Mouse (Mus musculus) brain, adult 2 months (tissue): ENCODE data around the gene Themis3.
"Not testable (repeated sequence)": the region's sequence is repeated elsewhere in the genome, so short reads cannot be mapped to it uniquely, and the experiment has no call there.

ENCODE experiments used
- DNase-seq: peaks from one replicate; pipeline ENCODE4 v3.0.0; 2011; ENCODE audit warnings: low read depth, low spot score

Themis3 gene

DNA sequence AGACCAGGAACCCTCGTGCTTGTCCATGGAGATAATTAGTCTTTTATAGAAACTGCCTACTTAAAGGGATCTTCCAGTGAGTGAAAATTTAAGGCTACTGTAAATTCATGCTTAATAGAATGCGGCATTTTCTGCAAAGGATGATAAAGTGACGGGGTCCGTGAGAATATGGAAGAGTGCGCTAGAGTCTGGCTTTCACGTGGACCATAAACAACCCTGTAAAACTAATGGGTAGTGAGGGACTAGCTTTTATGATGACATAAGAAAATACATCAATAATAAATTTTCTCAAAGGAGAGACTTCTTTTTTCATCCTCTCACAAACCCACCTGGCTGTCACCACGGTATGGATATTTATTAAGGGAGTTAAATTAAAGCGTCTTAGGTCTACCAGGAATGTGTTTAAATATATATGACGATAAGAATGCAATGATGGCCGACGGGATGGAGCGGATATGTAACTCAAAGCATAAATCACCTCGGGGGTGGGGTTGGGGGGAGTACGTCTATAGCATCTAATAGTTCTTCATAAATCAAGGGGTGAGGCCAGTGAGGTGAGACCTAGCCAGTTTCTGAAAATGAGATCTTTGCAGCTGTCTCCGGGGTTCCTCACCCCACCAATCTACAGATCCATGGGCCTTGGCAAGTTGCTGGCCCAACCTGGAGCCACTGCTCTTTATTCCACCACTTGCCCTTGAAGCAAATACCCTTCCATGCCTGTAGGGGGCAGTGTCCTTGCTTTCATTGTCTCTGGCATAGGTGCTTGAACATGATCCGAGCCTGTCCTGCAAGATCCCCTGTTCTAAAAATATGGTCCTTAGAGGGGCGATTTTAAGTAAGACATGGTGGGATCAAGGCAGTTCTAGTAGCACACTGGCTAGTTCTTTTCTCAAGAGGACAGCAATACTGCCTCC, 35.8 kb downstream of the Themis3 start:
- no peak for DNase-seq

- no peak for DNase-seq
These were observed 41.7 kb downstream of the Themis3 start for GRCm38 (mm10) chr17:66552690-66553089.

- no peak for DNase-seq
These were observed 43.9 kb downstream of the Themis3 start for GRCm38 (mm10) chr17:66550486-66550885.

DNA sequence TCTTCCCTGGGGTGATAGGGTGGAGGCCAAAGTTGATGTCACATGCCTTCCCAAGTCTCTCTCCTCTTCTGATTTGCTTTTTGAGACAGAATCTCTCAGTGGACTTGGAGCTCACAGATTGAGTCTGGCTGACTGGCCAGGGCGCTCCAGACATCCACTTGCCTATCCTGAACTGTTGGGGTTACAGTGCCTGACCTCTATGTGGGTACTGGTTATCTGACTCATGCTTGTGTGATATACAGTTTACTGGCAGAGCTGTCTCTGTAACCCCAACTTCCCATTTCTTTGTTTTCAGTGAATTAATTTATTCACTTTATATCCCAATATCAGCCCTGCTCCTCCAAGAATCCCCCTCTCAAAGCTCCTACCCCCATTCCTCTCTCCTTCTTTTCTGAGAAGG, 62.1 kb downstream of the Themis3 start:
- DNase-seq: no peak

DNA sequence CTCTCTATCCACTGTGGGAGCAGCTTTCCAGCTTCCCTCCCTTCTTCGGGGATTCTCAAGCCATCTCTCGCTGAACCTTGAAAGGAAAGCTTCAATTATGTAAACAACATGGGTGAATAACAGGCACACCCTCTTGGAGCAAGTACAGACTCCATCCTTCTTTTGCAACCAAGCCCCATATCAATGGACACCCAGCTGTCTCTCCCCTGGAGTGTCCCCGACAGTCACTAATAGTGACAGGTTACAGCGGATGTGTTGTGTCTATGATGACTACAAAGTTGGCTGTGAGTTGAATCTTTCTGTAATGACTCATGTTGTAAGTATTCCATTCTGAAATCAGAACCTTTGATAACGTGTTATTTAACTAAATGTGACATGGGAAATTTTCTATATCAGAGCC, 71.0 kb downstream of the Themis3 start:
- DNase-seq: no peak

DNA sequence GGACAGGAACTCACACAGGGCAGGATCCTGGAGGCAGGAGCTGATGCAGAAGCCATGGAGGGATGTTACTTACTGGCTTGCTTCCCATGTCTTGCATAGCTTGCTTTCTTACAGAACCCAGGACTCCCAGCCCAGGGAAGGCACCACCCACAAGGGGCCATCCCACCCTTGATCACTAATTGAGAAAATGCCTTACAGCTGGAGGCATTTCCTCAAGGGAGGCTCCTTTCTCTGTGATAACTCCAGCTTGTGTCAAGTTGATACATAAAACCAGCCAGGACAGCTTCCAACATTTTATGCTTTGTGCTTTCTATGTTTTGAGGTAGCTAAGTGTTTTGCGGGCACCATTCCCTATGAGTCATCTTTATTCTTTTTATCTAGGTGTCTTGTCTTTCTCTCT, 71.8 kb downstream of the Themis3 start:
- not testable (repeated sequence) for DNase-seq

DNA sequence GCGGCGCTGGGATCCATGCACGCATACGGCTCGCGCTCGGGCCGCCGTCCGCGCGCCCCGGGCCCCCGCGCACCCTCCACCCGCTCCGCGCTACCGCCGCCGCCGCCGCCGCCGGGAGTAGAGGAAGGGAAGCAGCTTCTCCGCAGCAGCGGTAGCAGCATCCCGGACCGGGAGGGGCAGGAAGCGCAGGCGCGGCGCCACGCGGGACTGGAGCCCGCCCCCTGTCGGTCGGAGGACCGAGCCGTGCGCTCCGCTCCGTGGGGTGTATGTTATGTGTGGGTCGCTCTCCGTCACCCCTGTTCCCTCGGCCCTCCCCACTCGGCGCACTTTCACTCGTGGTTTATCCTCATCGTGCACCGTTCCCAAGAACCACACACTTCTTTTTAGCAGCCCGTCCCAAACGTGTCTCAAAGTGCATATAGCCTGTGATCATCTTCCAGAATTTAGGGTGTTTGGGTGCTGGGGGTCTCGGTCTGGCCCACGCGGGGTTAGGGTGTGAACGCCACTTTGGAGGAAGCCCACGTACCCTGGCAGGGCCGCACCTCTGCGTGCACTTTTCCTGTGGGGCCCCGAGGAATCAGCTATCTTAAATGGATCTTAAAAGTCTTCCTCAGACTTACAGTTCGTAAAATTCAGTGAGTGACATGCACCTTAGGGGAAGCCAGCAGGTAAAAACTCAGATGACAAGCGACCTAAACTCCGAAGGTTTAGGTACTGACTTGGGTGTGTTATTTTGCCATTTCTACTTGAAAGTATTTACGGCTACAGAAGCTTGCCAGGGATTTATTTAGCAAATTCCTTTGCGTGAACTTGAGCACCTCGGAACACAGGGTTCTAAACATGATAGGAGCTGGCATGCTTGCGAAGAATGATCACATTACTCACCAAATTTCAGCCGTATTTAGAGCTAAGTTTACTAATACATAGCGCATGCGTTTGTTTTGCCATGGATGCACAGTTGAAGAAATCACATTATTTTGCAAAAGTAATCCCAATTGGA, 74.6 kb downstream of the Themis3 start, which contains the start of gene Rab12:
Gene Rab12, minus strand, starts transcription at position 176 of the 1,000 bp plus-strand sequence.
- peak; percentile 95 for DNase-seq

DNA sequence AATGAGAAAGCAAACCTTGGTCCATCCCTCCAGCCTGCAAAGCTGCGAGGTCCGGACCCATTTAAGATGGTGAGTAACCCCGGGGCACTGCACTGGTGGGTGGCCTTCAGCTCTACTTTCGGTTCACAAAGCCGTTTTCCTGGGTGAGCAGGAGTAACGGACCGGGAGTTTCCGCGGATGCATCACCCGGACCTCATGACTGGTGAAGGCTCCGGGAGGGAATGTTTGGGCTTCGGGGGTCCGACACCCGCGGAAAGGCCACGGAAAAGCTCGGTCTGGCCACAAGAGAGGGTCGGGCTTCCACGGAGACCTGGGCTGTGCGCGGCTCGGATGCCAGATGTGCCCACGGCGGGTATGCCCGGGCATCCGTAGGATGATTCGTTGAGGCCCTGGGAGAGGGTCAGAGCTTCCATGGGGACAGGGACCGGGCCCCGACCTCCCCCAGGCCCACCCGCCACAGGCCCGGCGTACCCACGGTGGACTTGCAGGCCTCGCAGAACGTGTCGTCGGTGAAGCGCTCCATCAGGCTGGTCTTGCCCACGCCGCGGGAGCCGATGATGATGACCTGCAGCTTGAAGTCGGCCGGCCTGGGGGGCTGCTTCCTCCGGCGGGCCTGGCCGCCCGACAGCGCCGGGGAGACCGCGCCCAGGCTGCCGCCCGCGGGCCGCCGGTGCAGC, 75.4 kb downstream of the Themis3 start:
- DNase-seq: peak; percentile 41

- DNase-seq: peak; percentile 33
These were observed 77.5 kb downstream of the Themis3 start for GRCm38 (mm10) chr17:66516953-66517352.

DNA sequence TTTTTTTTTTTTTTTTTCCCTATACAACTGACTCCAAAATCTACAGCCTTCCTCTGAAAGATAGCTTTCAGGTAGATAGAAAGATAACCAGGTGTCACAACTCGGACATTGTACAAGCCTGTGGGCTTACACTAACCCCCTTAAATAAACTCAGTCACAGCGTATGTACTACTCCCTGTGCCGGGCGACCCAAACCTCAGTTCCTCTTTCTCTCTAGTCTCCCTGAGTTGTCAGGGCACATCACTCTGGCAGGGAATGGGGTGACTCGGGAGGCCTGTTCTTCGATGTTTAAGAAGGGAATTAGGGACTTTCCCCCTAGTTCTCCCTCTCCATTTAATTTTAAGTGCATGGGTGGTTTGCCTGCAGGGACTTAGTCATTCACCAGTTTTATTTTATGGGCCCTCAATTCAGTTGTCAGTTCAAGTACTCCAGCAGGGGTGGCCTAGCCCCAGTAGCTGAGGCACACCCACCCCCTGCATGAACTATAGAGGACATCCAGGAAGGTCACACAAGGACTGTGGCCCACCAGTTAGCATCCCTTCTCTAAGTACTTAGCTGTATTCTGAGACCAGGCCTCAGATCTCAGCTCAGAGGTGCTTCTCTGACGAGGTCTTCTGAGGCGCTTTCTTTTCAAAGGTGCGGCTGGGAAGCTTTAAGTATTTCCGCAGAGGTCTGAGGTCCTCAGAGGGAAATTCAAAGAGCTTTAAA, 80.0 kb downstream of the Themis3 start:
- DNase-seq: no peak

GRCm38 (mm10) chr17:66512202-66512956, 82.0 kb downstream of the Themis3 start:
- no peak for DNase-seq

GRCm38 (mm10) chr17:66510221-66510683, 84.2 kb downstream of the Themis3 start:
- peak; percentile 37 for DNase-seq

DNA sequence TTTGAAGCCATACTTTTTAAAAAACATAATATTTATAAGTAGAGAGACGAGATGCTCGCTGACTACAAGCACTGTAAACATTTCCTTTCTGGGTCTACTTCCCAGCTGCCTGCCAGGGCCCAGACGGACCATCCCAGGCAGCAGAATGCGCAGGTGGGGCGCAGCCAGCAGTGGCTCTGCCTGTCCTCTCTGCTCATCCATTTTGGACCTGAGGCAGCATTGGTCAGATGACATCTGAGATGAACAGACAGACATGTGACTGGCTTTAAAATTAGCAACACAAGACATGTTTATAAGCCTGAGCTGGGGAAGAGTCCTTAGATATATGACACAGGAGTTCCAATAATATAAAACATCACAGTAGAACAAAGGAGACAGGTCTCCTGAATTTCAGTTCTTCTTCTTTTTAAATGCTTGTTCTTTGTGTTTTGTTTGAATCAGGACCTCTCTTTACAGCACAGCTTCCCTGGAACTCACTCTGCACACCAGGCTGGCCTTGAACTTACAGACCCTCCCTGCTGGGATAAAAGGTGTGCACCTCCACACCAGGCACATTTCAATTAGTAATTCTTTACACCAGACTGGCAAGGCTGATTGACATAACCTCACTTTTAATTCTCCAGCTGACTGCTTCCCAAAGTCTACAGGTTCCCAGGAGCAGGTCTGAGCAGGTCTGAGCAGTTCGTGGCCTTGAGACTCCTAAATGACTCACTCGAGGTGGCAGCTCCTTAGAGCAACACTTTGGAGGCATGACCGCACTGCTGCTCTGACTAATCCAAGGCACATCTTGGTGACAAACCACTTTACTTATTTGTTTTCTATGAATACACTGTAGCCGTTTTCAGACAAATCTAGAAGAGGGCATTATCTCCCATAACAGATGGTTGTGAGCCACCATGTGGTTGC, 87.1 kb downstream of the Themis3 start:
- DNase-seq: peak; percentile 72

DNA sequence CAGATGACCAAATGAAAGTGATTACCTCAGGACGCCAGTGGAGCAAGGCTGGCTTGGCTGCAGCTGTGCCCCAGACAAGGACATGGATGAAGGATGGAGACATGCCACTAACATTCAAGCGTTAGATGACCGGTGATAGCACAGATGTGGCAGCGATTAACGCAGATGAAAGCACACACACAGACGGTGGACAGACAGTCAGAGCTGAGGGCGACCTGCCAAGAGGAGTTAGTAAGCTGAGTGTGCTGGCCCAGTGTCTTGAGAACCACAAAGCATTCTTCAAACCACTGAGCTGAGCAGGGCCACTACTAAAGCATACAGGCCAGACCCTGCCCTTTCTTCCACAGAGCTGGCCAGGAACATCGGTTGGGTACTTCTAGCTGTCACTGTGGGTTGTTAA, 89.5 kb downstream of the Themis3 start:
- peak; percentile 37 for DNase-seq
